Mouse (Mus musculus) cortical plate, adult 2 months (tissue): ENCODE data around the gene Gm10203. TPM values are rescaled to one million over a fixed set of nuclear protein-coding genes. Genes with fewer than 3 reads are reported as not detected.

ENCODE experiments used
- H3K27ac ChIP-seq: fragments of 200-500 bp; 2 replicates; pipeline ENCODE4 v1.5.1; 2012; ENCODE audit warnings: low read length, control low read depth, inconsistent platforms; ENCODE audit not compliant: insufficient read depth
- H3K4me1 ChIP-seq: fragments of 200-500 bp; 2 replicates; pipeline ENCODE4 v1.6.1; 2011; ENCODE audit warnings: low read length; ENCODE audit not compliant: control insufficient read depth, insufficient read depth
- H3K4me3 ChIP-seq: fragments of 200-500 bp; 2 replicates; pipeline ENCODE4 v1.5.1; 2011; ENCODE audit warnings: mild to moderate bottlenecking, low read length, control low read depth; ENCODE audit not compliant: insufficient read depth
- CTCF ChIP-seq: fragments of 200-500 bp; IDR thresholded peaks from 2 replicates; pipeline ENCODE4 v1.5.1; 2011; ENCODE audit warnings: mild to moderate bottlenecking, control low read depth, low read length; ENCODE audit not compliant: insufficient read depth; ENCODE audit errors: extremely low read depth
- POLR2A ChIP-seq: fragments of 200-500 bp; IDR thresholded peaks from 2 replicates; pipeline ENCODE4 v1.6.1; 2011; ENCODE audit warnings: mild to moderate bottlenecking, low read length, control low read depth; ENCODE audit not compliant: insufficient read depth; ENCODE audit errors: extremely low read depth
- polyA plus RNA-seq: library from polyadenylated mRNA; depleted of rRNA; stranded (reverse); fragments of >200 nt; gene quantifications from 2 replicates; pipeline ENCODE4 v1.2.3, GENCODE M21; 2012; rRNA removed

Gene Gm10203
- polyA plus RNA-seq, 1 experiment, result not detected

DNA sequence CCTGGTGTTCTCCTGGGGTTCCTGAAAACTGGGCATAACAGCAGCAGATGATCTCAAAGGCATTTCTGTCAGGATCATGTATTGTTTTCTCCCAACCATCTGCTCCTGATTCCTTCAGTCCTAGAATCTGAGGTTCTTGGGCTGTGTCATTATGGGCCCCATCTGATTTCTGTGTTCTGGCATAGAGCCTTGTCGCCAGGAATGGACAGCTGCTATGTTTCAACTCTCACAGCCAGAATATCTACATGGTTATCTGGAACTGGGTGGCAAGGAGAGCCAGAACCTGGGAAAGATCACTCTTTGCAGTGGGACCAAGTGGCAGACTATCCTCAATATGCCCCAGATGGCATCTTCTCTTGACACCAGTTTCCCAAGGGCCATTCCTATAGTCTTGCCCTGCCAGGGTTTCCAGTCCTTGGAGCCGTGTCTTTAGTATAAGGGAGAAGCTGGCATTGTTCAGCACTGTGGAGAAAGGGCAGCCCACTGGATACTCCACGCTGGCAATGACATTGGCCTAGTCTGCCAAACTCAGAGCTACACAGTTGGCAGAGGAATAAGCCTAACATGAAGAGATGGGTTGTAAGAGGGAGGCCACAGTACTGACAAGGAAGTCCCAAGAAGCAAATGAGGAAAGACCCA, 45.1 kb downstream of the Gm10203 start:
- Histone ChIP-seq H3K4me3 (no peak overlapping the region), H3K27ac (no peak overlapping the region), H3K4me1 (no peaks in the 10 kb centered on the region)
- TF ChIP-seq CTCF (no peak), POLR2A (no peak)

DNA sequence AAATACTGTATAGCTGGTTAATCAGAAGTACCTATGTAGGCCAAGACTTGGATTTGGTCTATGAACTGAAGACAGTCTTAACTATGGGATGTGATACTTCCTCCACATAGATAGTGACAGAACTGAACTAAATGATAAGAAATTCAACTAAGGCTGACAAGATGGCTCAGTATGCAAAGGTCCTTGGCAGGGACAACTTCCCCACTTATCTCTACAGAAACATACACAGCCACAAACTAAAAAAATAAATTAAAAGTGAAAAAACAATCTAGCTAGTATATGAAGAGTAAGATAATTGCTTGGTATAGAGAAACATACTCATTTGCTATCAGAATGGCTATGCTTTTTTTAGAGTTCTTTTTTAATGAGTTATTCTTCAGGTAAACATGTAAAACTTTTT, 49.1 kb downstream of the Gm10203 start:
- Histone ChIP-seq H3K27ac (no peak overlapping the region), H3K4me1 (no peaks in the 10 kb centered on the region), H3K4me3 (no peak overlapping the region)
- TF ChIP-seq POLR2A (no peak), CTCF (no peak)

Other genes starting within 250 kb of the Gm10203 start
- gene Caprin2, start 233.9 kb upstream of the Gm10203 start, polyA plus RNA-seq, result 17.2 and 17.3 TPM in 2 replicates
- gene Sinhcaf, start 183.7 kb upstream of the Gm10203 start, polyA plus RNA-seq, result 1.6 and 2.1 TPM in 2 replicates
- 20.4 and 20.6 TPM in 2 replicates for gene Dennd5b, start 28.5 kb upstream of the Gm10203 start, polyA plus RNA-seq
- 5.3 and 5.7 TPM in 2 replicates for gene Etfbkmt, start 9.7 kb downstream of the Gm10203 start, polyA plus RNA-seq
- gene Amn1, start 58.5 kb downstream of the Gm10203 start, polyA plus RNA-seq, result 20.6 and 22.4 TPM in 2 replicates
- 5.6 and 5.8 TPM in 2 replicates for gene Resf1, start 179.2 kb downstream of the Gm10203 start, polyA plus RNA-seq